Mouse (Mus musculus) G1E (cell line): ENCODE results near the gene Arfgef2. TPM values are rescaled to one million over a fixed set of nuclear protein-coding genes. Genes with fewer than 3 reads are reported as not detected.
A peak's percentile ranks its signal among the peaks of the same experiment; 100 is the strongest.

ENCODE experiments used
- ATAC-seq: 2 replicates; pipeline ENCODE4 v1.8.0; 2016; ENCODE audit warnings: mild to moderate bottlenecking; ENCODE audit not compliant: insufficient number of reproducible peaks, poor library complexity, low FRiP score, severe bottlenecking; ENCODE audit errors: extremely low read depth
- DNase-seq: peaks from one replicate; pipeline ENCODE4 v3.0.0; 2012; ENCODE audit warnings: low spot score
- H3K27me3 ChIP-seq: 2 replicates; pipeline ENCODE4 v1.6.1; 2012; ENCODE audit warnings: mild to moderate bottlenecking, low read length, inconsistent platforms; ENCODE audit not compliant: insufficient read depth
- H3K36me3 ChIP-seq: replicated peaks from 2 replicates; pipeline ENCODE3; 2012; ENCODE audit warnings: mild to moderate bottlenecking, inconsistent platforms
- H3K4me1 ChIP-seq: 2 replicates; pipeline ENCODE4 v1.6.1; 2012; ENCODE audit warnings: low read depth, low read length, inconsistent platforms, mixed read lengths; ENCODE audit not compliant: insufficient read depth
- H3K4me3 ChIP-seq: 2 replicates; pipeline ENCODE4 v1.5.1; 2012; ENCODE audit warnings: low read depth, mild to moderate bottlenecking, inconsistent platforms, low read length, moderate library complexity, mixed read lengths
- H3K9me3 ChIP-seq: replicated peaks from 2 replicates; pipeline ENCODE4 v1.6.1; 2012; ENCODE audit warnings: inconsistent platforms
- CTCF ChIP-seq: IDR thresholded peaks from 2 replicates; pipeline ENCODE4 v1.5.1; 2012; ENCODE audit warnings: low read depth, low read length, inconsistent platforms, mixed read lengths
- GATA1 ChIP-seq: IDR thresholded peaks from 2 replicates; pipeline ENCODE4 v1.6.1; 2012; ENCODE audit warnings: borderline replicate concordance, low read length, inconsistent platforms, mixed read lengths
- GATA2 ChIP-seq: IDR thresholded peaks from 2 replicates; pipeline ENCODE4 v1.6.1; 2012; ENCODE audit warnings: low read depth, low read length, inconsistent platforms, borderline replicate concordance
- POLR2AphosphoS5 ChIP-seq: IDR thresholded peaks from 2 replicates; pipeline ENCODE4 v1.6.1; 2012; ENCODE audit warnings: low read depth, low read length, inconsistent platforms; ENCODE audit not compliant: insufficient replicate concordance
- TAL1 ChIP-seq: conservative IDR thresholded peaks from 2 replicates; pipeline ENCODE4 v1.6.1; 2012; ENCODE audit warnings: low read depth, low read length, inconsistent platforms, mixed read lengths
- polyA plus RNA-seq: library from polyadenylated mRNA; stranded (reverse); fragments of >175 nt; gene quantifications from 2 replicates; pipeline ENCODE4 v1.2.3, GENCODE M21; 2012
- total RNA-seq, 2 experiments: library from RNA; stranded (forward) in 1 of 2; stranded (reverse) in 1 of 2; fragments of 200-1000 nt in 1 of 2; fragments of >200 nt in 1 of 2; fragmentation: Nextera tagmentation in 1 of 2; gene quantifications; 2 replicates each; pipeline ENCODE4 v1.2.3; 2014 to 2017

Gene Arfgef2
- total and polyA plus RNA-seq, 3 experiments = 7.1 to 30.0 (median 26.9) TPM

DNA sequence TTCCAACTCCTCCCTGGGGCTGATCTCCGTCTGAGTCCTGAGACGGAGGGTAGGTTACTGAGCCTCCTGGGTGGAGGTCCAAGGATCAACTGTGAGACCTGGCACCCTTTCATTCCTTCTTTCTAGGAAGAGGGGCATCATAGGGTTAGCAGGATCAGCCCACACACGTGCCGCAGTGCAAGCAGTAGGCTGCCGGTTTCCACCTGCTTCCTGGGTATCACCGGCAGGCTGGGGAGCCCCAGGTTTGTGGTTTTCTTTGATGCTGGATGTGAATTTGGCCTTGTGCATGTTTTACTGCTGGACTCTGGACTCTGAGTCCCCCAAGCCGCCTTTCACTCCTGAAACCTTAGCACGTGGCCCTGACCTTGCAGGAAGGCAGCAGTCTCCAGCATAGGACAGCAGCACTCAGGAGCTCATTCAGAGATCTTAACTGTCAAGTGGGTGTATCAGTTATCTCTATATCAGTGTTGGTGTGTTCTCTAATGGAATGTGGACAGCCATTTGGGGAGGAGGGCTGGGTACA is 86.8 kb downstream of the Arfgef2 start:
- no peak for TF ChIP-seq GATA2
- no peak for TF ChIP-seq POLR2AphosphoS5
- no peak for TF ChIP-seq TAL1
- no peak for TF ChIP-seq CTCF
- no peak for TF ChIP-seq GATA1
- no peaks in the 10 kb centered on the region for H3K27me3 ChIP-seq
- H3K36me3 ChIP-seq = peaks cover 90% of the 10 kb centered on the region
- no peak for DNase-seq
- ATAC-seq = no peak
- H3K4me1 ChIP-seq = peaks cover 17% of the 10 kb centered on the region
- H3K9me3 ChIP-seq = no peaks in the 10 kb centered on the region
- no peak overlapping the region for H3K4me3 ChIP-seq

DNA sequence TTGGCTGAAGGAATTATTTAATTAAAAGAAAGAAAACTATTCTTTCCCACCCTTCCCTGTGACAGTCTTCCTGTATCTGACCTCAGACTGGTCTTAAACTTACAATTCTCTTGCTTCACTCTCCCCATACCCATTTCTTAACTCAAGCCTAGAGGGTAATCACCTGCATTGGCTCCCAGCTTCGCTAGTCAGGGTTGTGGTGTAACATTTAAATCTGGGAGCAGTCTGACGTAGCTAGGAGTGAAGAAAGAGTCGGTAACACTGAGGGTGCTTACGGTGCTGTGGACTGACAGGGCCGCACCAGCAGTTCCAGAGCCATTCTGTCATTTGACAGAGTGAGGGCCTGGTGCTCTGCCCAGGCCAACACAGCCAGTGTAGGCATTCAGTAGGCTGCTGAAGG is 87.6 kb downstream of the Arfgef2 start:
- Histone ChIP-seq H3K36me3 (peaks cover 88% of the 10 kb centered on the region), H3K27me3 (no peaks in the 10 kb centered on the region), H3K4me3 (no peak overlapping the region), H3K9me3 (no peaks in the 10 kb centered on the region), H3K4me1 (peaks cover 14% of the 10 kb centered on the region)
- DNase-seq (no peak), ATAC-seq (no peak)
- TF ChIP-seq TAL1 (no peak), GATA2 (no peak), POLR2AphosphoS5 (no peak), CTCF (no peak), GATA1 (no peak)

DNA sequence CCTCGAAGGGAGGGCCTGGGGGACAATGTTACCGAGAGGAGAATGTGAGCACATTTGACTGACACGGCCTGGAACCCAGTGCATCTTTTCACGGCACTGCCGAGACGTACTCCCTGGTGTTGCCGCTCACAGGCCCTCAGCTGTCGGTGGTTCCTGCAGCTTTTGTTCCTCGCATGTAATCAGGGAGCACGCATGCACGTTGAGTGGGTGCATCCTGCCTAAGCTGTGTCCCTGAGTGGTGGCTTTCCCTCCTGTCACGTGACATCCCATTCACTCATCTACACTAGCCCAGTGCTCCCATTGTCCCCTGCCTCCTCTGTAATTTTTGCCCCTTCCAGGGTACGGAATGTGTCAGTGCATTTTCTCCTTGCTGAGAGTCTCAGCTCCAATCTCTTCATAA is 91.0 kb downstream of the Arfgef2 start:
- ATAC-seq = no peak

DNA sequence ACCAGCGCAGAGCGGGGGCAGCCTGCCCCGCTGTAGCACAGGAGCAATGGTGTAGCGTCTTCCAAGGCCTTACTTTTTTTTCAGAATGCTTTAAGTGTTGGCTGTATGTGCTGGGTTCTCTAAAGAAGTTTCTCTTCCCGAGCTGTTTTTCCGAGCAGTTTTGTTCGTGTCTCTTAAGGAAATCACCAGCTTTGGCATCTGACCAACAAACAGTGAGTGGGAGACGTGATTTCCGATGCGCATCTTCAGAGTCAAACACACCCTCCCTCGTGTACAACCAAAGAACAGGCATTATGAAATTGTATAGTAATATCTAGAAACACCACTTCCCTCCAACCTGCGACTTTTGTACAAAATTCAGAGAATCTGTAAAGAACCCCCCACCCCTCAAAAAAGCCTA is 91.6 kb downstream of the Arfgef2 start:
- no peak overlapping the region for H3K4me3 ChIP-seq
- no peak for DNase-seq

More for the DNA sequence above, 91.0 kb downstream of the Arfgef2 start:
- DNase-seq = no peak
- H3K4me1 ChIP-seq = peaks cover 12% of the 10 kb centered on the region
- peaks cover 65% of the 10 kb centered on the region for H3K36me3 ChIP-seq
- TF ChIP-seq POLR2AphosphoS5 (no peak), TAL1 (no peak), CTCF (no peak), GATA2 (no peak), GATA1 (no peak)
- no peaks in the 10 kb centered on the region for H3K27me3 ChIP-seq
- no peaks in the 10 kb centered on the region for H3K9me3 ChIP-seq
- H3K4me3 ChIP-seq = no peak overlapping the region

DNA sequence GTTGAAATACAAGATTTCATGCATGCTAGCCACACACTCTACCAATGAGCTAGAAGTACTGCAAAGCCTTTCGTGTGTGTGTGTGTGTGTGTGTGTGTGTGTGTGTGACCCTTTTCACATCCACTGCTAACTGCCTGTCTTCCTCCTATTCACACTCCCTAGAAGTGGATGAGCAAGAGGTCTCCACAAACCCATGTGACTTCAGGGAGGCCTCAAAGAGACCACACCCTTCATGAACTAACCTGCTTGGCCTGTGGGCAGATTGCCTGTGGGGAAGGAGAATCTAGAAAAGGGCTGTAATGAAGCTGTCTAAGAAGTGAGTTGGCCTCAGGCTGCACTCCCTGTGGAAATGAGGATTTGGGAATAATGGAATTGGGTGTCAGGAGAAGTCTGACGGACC is 93.8 kb downstream of the Arfgef2 start:
- Histone ChIP-seq H3K9me3 (no peaks in the 10 kb centered on the region; the same call in 1 of the 2 replicates), H3K4me3 (no peak overlapping the region), H3K27me3 (no peaks in the 10 kb centered on the region), H3K36me3 (peaks cover 39% of the 10 kb centered on the region), H3K4me1 (peaks cover 12% of the 10 kb centered on the region)
- peak; percentile 45; the same call in 1 of the 2 replicates for ATAC-seq
- no peak for TF ChIP-seq POLR2AphosphoS5
- TF ChIP-seq GATA2 = no peak
- TF ChIP-seq GATA1 = no peak
- no peak for TF ChIP-seq TAL1
- TF ChIP-seq CTCF = no peak
- no peak for DNase-seq

More for the DNA sequence above, 91.6 kb downstream of the Arfgef2 start:
- Histone ChIP-seq H3K9me3 (no peaks in the 10 kb centered on the region; the same call in 1 of the 2 replicates), H3K36me3 (peaks cover 61% of the 10 kb centered on the region), H3K4me1 (peaks cover 12% of the 10 kb centered on the region), H3K27me3 (no peaks in the 10 kb centered on the region)
- no peak for TF ChIP-seq GATA1
- TF ChIP-seq GATA2 = no peak
- no peak for TF ChIP-seq TAL1
- no peak for TF ChIP-seq POLR2AphosphoS5
- TF ChIP-seq CTCF = no peak
- no peak for ATAC-seq

DNA sequence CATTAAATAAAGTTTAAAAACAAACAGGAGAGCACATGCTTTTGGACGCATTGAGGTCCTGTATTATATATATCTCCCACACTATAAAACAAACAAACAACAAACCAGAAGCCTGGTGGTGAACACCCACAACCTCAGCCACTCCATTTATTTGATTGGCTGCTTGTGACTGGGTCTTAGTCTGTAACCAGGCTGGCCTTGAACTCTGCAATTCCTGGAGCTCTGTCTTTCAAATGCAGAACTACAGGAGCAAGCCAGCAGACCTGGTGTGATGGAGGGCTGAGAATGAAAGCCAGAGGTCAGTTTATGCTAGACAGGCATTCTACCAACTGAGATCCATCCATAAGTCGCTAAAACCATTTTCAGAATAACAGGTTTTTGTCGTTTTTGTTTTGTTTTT is 94.4 kb downstream of the Arfgef2 start:
- H3K36me3 ChIP-seq = peaks cover 34% of the 10 kb centered on the region
- no peaks in the 10 kb centered on the region for H3K27me3 ChIP-seq
- no peak for ATAC-seq
- no peak for DNase-seq
- no peak for TF ChIP-seq TAL1
- TF ChIP-seq GATA1 = no peak
- TF ChIP-seq CTCF = no peak
- no peak for TF ChIP-seq GATA2
- no peak overlapping the region for H3K4me3 ChIP-seq
- H3K4me1 ChIP-seq = peaks cover 13% of the 10 kb centered on the region
- H3K9me3 ChIP-seq = no peaks in the 10 kb centered on the region; the same call in 1 of the 2 replicates
